Mouse (Mus musculus): ENCODE measurements around the gene Trub2.

GRCm38 (mm10) chr2:29751497-29751896 lies 36.8 kb downstream of the Trub2 start, which contains the start of gene Gm13420:
- no peak for TF ChIP-seq CTCF (IDR thresholded peaks at IDR 0.05; ENCODE audit: extremely low read depth, insufficient read depth, low read length)
- TF ChIP-seq POLR2A (IDR thresholded peaks at IDR 0.05; ENCODE audit: extremely low read depth, insufficient read depth, low read length), result no peak

All from cortical plate, adult 2 months (tissue).